Mouse (Mus musculus) myocyte (in vitro differentiated cells): ENCODE results near the gene Wipf2.

Source experiments
- POLR2A ChIP-seq: IDR thresholded peaks from one replicate; pipeline ENCODE4 v1.6.1; 2011; ENCODE audit warnings: low read depth, mild to moderate bottlenecking, control low read depth, moderate library complexity; ENCODE audit not compliant: insufficient read length
- POLR2AphosphoS2 ChIP-seq: IDR thresholded peaks from one replicate; pipeline ENCODE4 v1.6.1; 2011; ENCODE audit warnings: low read depth, control low read depth; ENCODE audit not compliant: insufficient read length

GRCm38 (mm10) chr11:98925868-98926311, 62.5 kb downstream of the Wipf2 start:
- TF ChIP-seq POLR2AphosphoS2 = no peak
- no peak for TF ChIP-seq POLR2A
